Mouse (Mus musculus): ENCODE data around the gene Atxn2. TPM values are rescaled to one million over a fixed set of nuclear protein-coding genes. Genes with fewer than 3 reads are reported as not detected.

Atxn2 gene
- 54.9 and 64.1 TPM in 2 replicates for polyA plus RNA-seq (2015; fragmentation: Nextera tagmentation; extraction: Ambion mirVana)

GRCm38 (mm10) chr5:121711174-121711927 is at the start of gene Atxn2:
Gene Atxn2 (plus strand): TSS chr5:121711337.
- no peaks in the 10 kb centered on the region for H3K9me3 ChIP-seq
- H3K36me3 ChIP-seq: no peaks in the 10 kb centered on the region
- H3K4me3 ChIP-seq: peak within 1 kb of the TSS; percentile 97
- H3K27me3 ChIP-seq: no peaks in the 10 kb centered on the region
- WGBS: under 1% methylated on average over 41 of the region's 103 CpGs
- H3K4me2 ChIP-seq (replicated peaks): peak within 1 kb of the TSS; percentile 89
- peaks cover 36% of the 10 kb centered on the region for H3K4me1 ChIP-seq
- peak within 1 kb of the TSS; percentile 97 for H3K9ac ChIP-seq
- H3K27ac ChIP-seq: peak within 1 kb of the TSS; percentile 95
- ATAC-seq (ENCODE audit: low FRiP score, low read depth): peak; percentile 79

DNA sequence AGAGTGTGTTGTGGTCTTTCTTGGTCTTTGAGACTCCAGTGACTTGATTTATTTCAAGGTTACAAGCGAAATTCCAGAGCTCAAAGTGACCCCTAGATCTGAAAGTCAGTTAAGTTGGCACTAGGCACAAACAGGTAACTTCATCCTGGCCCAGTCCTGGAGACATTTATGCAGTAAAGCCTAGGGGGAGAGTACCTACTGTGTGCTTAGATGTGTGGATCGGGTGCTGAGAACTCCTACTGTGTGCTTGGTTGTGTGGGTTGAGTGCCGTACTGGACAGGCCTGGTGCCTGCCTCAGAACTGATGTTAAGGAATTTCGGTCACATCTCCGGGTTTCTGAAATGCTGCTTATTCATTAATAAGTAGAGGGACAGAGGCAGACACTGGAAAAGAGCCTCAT is 49.6 kb upstream of the Atxn2 start:
- H3K4me3 ChIP-seq: peak overlapping the region; percentile 93
- peaks cover 40% of the 10 kb centered on the region for H3K36me3 ChIP-seq
- H3K9ac ChIP-seq: peak overlapping the region; percentile 93
- H3K9me3 ChIP-seq: no peaks in the 10 kb centered on the region
- WGBS: 81% methylated on average over 5 of the region's 5 CpGs
- H3K4me2 ChIP-seq (replicated peaks): peak overlapping the region; percentile 85
- H3K4me1 ChIP-seq: peaks cover 22% of the 10 kb centered on the region
- no peak for ATAC-seq (ENCODE audit: low FRiP score, low read depth)
- no peaks in the 10 kb centered on the region for H3K27me3 ChIP-seq
- no peak overlapping the region for H3K27ac ChIP-seq

- WGBS: 85% methylated on average over 8 of the region's 8 CpGs
- H3K9me3 ChIP-seq: no peaks in the 10 kb centered on the region
- H3K27ac ChIP-seq: no peak overlapping the region
- no peak overlapping the region for H3K4me2 ChIP-seq (replicated peaks)
- ATAC-seq (ENCODE audit: low FRiP score, low read depth): no peak
- H3K27me3 ChIP-seq: no peaks in the 10 kb centered on the region
- no peak overlapping the region for H3K4me3 ChIP-seq
- H3K4me1 ChIP-seq: peaks cover 22% of the 10 kb centered on the region
- H3K9ac ChIP-seq: no peak overlapping the region
- H3K36me3 ChIP-seq: peaks cover 60% of the 10 kb centered on the region
Observed at GRCm38 (mm10) chr5:121663456-121663855, 47.7 kb upstream of the Atxn2 start.

DNA sequence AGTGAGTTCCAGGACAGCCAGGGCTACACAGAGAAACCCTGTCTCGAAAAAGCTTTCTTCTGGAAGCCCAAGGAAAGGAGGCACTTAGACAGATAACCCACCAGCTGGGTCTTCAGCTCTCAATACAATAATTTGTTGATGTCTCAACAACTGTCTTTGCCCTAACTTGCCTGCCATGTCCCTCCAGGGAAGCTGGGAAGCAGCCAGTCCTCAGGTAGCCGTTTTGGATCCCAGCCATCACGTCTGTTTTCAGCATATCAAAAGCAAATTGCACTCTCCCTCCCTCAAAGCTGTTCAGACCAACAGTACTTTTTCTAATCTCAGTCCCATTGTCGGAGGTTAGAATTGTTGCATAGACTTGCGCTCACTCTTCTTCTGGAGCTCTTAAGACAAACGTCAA is 47.1 kb upstream of the Atxn2 start:
- Histone ChIP-seq H3K4me1 (peaks cover 22% of the 10 kb centered on the region), H3K4me2 (replicated peaks) (no peak overlapping the region), H3K9me3 (no peaks in the 10 kb centered on the region), H3K27me3 (no peaks in the 10 kb centered on the region), H3K9ac (no peak overlapping the region), H3K27ac (no peak overlapping the region), H3K4me3 (no peak overlapping the region), H3K36me3 (peaks cover 66% of the 10 kb centered on the region)
- ATAC-seq (ENCODE audit: low FRiP score, low read depth): no peak
- 79% methylated on average over 6 of the region's 6 CpGs for WGBS

DNA sequence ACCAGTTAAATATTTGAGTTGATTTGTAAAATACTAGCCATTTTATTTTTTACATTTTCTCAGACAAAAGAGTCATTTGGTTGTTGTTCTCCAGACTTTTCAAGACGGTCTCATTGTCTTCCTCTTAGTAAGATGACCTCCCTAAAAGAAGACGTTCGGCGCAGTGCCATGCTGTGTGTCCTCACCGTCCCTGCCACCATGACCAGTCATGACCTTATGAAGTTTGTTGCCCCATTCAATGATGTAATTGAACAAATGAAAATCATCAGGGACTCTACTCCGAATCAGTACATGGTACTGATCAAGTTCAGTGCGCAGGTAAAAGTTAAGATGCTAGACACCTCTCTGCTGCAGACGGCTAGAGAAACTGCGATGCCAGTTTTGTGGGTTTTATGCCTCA is 46.2 kb upstream of the Atxn2 start:
- no peak for ATAC-seq (ENCODE audit: low FRiP score, low read depth)
- Histone ChIP-seq H3K4me2 (replicated peaks) (no peak overlapping the region), H3K27ac (no peak overlapping the region), H3K4me1 (peaks cover 16% of the 10 kb centered on the region), H3K4me3 (no peak overlapping the region), H3K36me3 (peaks cover 72% of the 10 kb centered on the region), H3K9ac (no peak overlapping the region), H3K9me3 (no peaks in the 10 kb centered on the region), H3K27me3 (no peaks in the 10 kb centered on the region)
- 94% methylated on average over 9 of the region's 9 CpGs for WGBS

GRCm38 (mm10) chr5:121667067-121667466 is 44.1 kb upstream of the Atxn2 start:
- H3K4me1 ChIP-seq: peaks cover 4% of the 10 kb centered on the region
- H3K4me2 ChIP-seq (replicated peaks): no peak overlapping the region
- H3K36me3 ChIP-seq: peaks cover 85% of the 10 kb centered on the region
- no peak overlapping the region for H3K4me3 ChIP-seq
- ATAC-seq (ENCODE audit: low FRiP score, low read depth): no peak
- H3K27me3 ChIP-seq: no peaks in the 10 kb centered on the region
- H3K9me3 ChIP-seq: 0 out of 2 replicates have a peak, but pooled peaks cover 2% of the 10 kb centered on the region
- no peak overlapping the region for H3K9ac ChIP-seq
- WGBS: 93% methylated on average over 4 of the region's 4 CpGs
- H3K27ac ChIP-seq: no peak overlapping the region

GRCm38 (mm10) chr5:121668411-121668810 is 42.7 kb upstream of the Atxn2 start:
- H3K27ac ChIP-seq: no peak overlapping the region
- no peak overlapping the region for H3K4me3 ChIP-seq
- no peaks in the 10 kb centered on the region for H3K27me3 ChIP-seq
- H3K9ac ChIP-seq: no peak overlapping the region
- 65% methylated on average over 6 of the region's 6 CpGs for WGBS
- ATAC-seq (ENCODE audit: low FRiP score, low read depth): no peak
- H3K4me1 ChIP-seq: no peaks in the 10 kb centered on the region
- H3K4me2 ChIP-seq (replicated peaks): no peak overlapping the region
- H3K36me3 ChIP-seq: peaks cover 88% of the 10 kb centered on the region
- 0 out of 2 replicates have a peak, but pooled peaks cover 2% of the 10 kb centered on the region for H3K9me3 ChIP-seq

DNA sequence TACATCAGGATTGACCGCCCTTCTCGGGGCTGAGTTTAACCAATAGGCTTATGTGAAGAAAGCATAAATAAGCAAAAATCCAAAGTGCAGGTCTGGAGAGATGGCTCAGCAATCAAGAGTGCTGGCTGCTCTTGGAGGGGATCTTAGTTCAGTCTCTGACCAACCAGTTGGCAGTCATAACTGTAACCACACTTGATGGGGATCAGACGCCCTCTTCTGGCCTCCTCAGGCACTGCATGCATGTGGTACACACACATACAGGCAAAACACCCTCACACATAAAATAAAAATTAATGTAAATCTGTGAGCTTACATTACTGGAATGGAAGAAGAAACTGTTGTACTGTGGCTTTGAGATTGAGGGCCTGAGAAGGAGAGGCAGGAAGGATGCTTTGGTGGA is 40.7 kb upstream of the Atxn2 start:
- no peak for ATAC-seq (ENCODE audit: low FRiP score, low read depth)
- 80% methylated on average over 3 of the region's 3 CpGs for WGBS
- H3K4me3 ChIP-seq: no peak overlapping the region
- H3K4me1 ChIP-seq: no peaks in the 10 kb centered on the region
- H3K27ac ChIP-seq: no peak overlapping the region
- H3K9me3 ChIP-seq: 0 out of 2 replicates have a peak, but pooled peaks cover 2% of the 10 kb centered on the region
- no peaks in the 10 kb centered on the region for H3K27me3 ChIP-seq
- peaks cover 85% of the 10 kb centered on the region for H3K36me3 ChIP-seq
- H3K4me2 ChIP-seq (replicated peaks): no peak overlapping the region
- H3K9ac ChIP-seq: no peak overlapping the region

DNA sequence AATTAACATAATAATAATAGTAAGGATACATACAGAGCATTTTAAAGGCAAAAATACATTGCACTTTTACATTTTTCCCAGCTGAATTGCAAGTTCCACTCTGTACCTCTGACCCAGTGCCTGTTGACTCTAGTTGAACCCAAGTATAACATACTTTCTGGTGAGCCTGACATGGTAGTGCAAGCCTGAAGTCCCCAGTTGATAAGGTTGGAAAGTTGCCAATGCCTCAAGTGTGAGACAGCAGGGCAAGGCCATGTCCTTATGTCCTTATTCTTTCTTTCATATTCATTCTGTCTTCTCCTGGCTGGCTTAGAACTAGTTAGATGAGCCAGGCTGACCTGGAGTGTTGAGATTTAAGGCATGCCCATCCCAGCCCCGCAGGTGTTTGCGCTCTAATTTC is 28.9 kb upstream of the Atxn2 start:
- Histone ChIP-seq H3K4me1 (no peaks in the 10 kb centered on the region), H3K36me3 (peaks cover 98% of the 10 kb centered on the region), H3K4me3 (no peak overlapping the region), H3K9me3 (0 out of 2 replicates have a peak, but pooled peaks cover 2% of the 10 kb centered on the region), H3K9ac (no peak overlapping the region), H3K4me2 (replicated peaks) (no peak overlapping the region), H3K27ac (no peak overlapping the region), H3K27me3 (no peaks in the 10 kb centered on the region)
- 96% methylated on average over 2 of the region's 2 CpGs for WGBS
- no peak for ATAC-seq (ENCODE audit: low FRiP score, low read depth)

DNA sequence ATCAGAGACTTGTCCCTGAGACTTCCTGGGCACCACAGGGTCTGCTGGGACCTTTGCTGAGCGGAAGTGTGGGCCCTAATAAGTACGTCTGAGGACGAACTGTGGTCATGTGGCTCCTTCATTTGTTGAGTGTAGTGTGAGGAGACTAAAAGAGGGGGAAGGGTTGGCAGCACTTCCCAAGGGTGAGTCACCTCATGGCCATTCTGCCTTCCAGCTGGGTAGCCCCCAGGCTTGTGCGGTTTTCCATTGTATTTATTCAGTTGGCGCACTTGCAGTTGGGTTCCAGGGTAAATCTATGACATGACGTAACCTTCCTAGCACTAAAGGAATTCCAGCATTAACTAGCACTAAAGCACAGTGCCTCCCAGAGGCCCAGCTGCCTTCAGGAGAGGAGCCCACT is 25.6 kb upstream of the Atxn2 start:
- Histone ChIP-seq H3K36me3 (peaks cover 74% of the 10 kb centered on the region), H3K9ac (no peak overlapping the region), H3K4me2 (replicated peaks) (no peak overlapping the region), H3K4me1 (no peaks in the 10 kb centered on the region), H3K9me3 (no peaks in the 10 kb centered on the region), H3K27ac (no peak overlapping the region), H3K4me3 (no peak overlapping the region), H3K27me3 (no peaks in the 10 kb centered on the region)
- ATAC-seq (ENCODE audit: low FRiP score, low read depth): no peak
- WGBS: 87% methylated on average over 6 of the region's 6 CpGs

GRCm38 (mm10) chr5:121686113-121686898 is 24.8 kb upstream of the Atxn2 start:
- H3K4me2 ChIP-seq (replicated peaks): no peak overlapping the region
- WGBS: 73% methylated on average over 15 of the region's 15 CpGs
- H3K4me3 ChIP-seq: no peak overlapping the region
- no peak for ATAC-seq (ENCODE audit: low FRiP score, low read depth)
- no peaks in the 10 kb centered on the region for H3K9me3 ChIP-seq
- H3K4me1 ChIP-seq: no peaks in the 10 kb centered on the region
- H3K9ac ChIP-seq: no peak overlapping the region
- H3K27me3 ChIP-seq: no peaks in the 10 kb centered on the region
- H3K36me3 ChIP-seq: peaks cover 66% of the 10 kb centered on the region
- H3K27ac ChIP-seq: no peak overlapping the region

DNA sequence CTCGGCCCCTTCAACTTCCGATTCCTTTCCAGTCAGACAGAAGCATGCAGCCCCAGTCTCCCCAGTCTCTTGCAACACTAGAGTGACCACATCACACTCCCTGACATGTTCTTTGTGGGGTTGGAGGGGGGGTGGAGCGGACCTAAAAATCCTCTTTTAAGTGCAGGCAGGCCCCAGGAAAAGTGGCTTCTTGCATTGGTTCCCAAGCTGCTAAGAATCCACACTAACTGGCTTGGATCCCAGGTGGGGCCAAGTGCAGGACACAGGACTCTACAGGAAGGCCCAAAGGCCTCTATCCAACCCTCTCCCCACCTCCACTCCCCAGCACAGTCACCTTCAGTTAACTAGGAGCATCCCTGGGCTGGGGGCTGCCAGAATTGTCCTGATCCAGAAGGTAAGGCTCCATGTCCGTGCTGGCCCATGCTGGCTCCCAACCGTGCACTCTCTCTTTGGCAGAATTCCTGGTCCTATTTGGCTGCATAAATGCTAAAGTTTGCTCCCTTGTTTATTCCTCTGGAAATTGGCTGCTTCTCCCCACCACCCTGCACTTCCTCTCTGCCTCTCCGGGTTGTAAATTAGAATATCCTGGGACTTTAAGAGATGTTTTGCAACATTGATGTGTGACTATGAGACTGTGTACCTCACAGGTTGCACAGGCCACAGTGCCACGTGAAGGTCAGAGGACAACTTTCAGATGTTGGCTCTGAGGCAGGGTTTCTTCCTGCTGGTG is 20.5 kb upstream of the Atxn2 start:
- Histone ChIP-seq H3K4me3 (no peak overlapping the region), H3K9me3 (no peaks in the 10 kb centered on the region), H3K9ac (no peak overlapping the region), H3K27me3 (no peaks in the 10 kb centered on the region), H3K4me1 (no peaks in the 10 kb centered on the region), H3K4me2 (replicated peaks) (no peak overlapping the region), H3K27ac (no peak overlapping the region; the same call in 1 of the 2 replicates), H3K36me3 (peaks cover 25% of the 10 kb centered on the region)
- WGBS: 79% methylated on average over 7 of the region's 7 CpGs
- ATAC-seq (ENCODE audit: low FRiP score, low read depth): no peak
